Mouse (Mus musculus) liver, adult 2 months (tissue): ENCODE data around the gene Xndc1.

Source experiments
- CTCF ChIP-seq: fragments of 200-500 bp; IDR thresholded peaks from 2 replicates; pipeline ENCODE4 v1.5.1; 2011; ENCODE audit warnings: low read depth, low read length, control low read depth
- POLR2A ChIP-seq: fragments of 200-500 bp; IDR thresholded peaks from 2 replicates; pipeline ENCODE4 v1.6.1; 2011; ENCODE audit warnings: low read length, control low read depth; ENCODE audit not compliant: insufficient read depth; ENCODE audit errors: extremely low read depth

GRCm38 (mm10) chr7:102076714-102077296 is 11.5 kb downstream of the Xndc1 start:
- TF ChIP-seq CTCF (peak; percentile 57; the same call in 1 of the 2 replicates), POLR2A (no peak)
